Mouse (Mus musculus) embryonic facial prominence, embryonic 10.5 days (tissue): ENCODE data around the gene Sim2. TPM values are rescaled to one million over a fixed set of nuclear protein-coding genes. Genes with fewer than 3 reads are reported as not detected.

Experiments used
- DNase-seq: peaks from one replicate; pipeline ENCODE4 v3.0.0-alpha.2; 2017; ENCODE audit warnings: low spot score
- H3K27ac ChIP-seq: fragments of 300-500 bp; sonication (generic); replicated peaks from 2 replicates; pipeline ENCODE4 v1.5.1; 2016; ENCODE audit warnings: mild to moderate bottlenecking
- H3K27me3 ChIP-seq: fragments of 300-500 bp; sonication (generic); replicated peaks from 2 replicates; pipeline ENCODE4 v1.6.1; 2016; ENCODE audit warnings: low read depth, mild to moderate bottlenecking; ENCODE audit not compliant: poor library complexity, severe bottlenecking
- H3K36me3 ChIP-seq: fragments of 300-500 bp; sonication (generic); replicated peaks from 2 replicates; pipeline ENCODE4 v1.6.1; 2016; ENCODE audit warnings: mild to moderate bottlenecking, moderate library complexity
- H3K4me1 ChIP-seq: fragments of 300-500 bp; sonication (generic); 2 replicates; pipeline ENCODE4 v1.6.1; 2016
- H3K4me3 ChIP-seq: fragments of 300-500 bp; sonication (generic); 2 replicates; pipeline ENCODE4 v1.5.1; 2016; ENCODE audit warnings: mild to moderate bottlenecking, moderate library complexity
- H3K9me3 ChIP-seq: fragments of 300-500 bp; sonication (generic); 2 replicates; pipeline ENCODE4 v1.6.1; 2016; ENCODE audit warnings: mild to moderate bottlenecking
- WGBS: fragments of 180-500 bp; shearing (Covaris S2); methylation state at CpG from one replicate; pipeline ENCODE4 v1.1.7; 2016; 5-methylcytosine and 5-hydroxymethylcytosine counted together
- polyA plus RNA-seq: library from polyadenylated mRNA; unstranded; fragments of >200 nt; fragmentation: Nextera tagmentation; extraction: Ambion mirVana; gene quantifications from 2 replicates; pipeline ENCODE4 v1.2.1, GENCODE M21; 2016

Gene Sim2
- polyA plus RNA-seq, 1 experiment from 2014 or later = 1.5 TPM

GRCm38 (mm10) chr16:94125172-94125981, 40.6 kb downstream of the Sim2 start:
- H3K4me1 ChIP-seq = peaks cover 36% of the 10 kb centered on the region

GRCm38 (mm10) chr16:94126200-94126599, 41.5 kb downstream of the Sim2 start:
- H3K4me3 ChIP-seq = peak overlapping the region; percentile 65; the same call in 1 of the 2 replicates
- no peak for DNase-seq
- H3K27me3 ChIP-seq = peaks cover 85% of the 10 kb centered on the region
- H3K36me3 ChIP-seq = no peaks in the 10 kb centered on the region
- H3K9me3 ChIP-seq = no peaks in the 10 kb centered on the region
- 36% methylated on average over 9 of the region's 9 CpGs for WGBS
- no peak overlapping the region for H3K27ac ChIP-seq
- peaks cover 38% of the 10 kb centered on the region for H3K4me1 ChIP-seq

More at GRCm38 (mm10) chr16:94125172-94125981, 40.6 kb downstream of the Sim2 start:
- Histone ChIP-seq H3K9me3 (no peaks in the 10 kb centered on the region), H3K27ac (peak overlapping the region; percentile 84), H3K4me3 (peak overlapping the region; percentile 65), H3K27me3 (peaks cover 85% of the 10 kb centered on the region), H3K36me3 (no peaks in the 10 kb centered on the region)
- WGBS = 1% methylated on average over 83 of the region's 83 CpGs
- peak; percentile 67 for DNase-seq

GRCm38 (mm10) chr16:94128236-94128835, 43.6 kb downstream of the Sim2 start:
- Histone ChIP-seq H3K36me3 (0 out of 2 replicates have a peak, but pooled peaks cover 4% of the 10 kb centered on the region), H3K27me3 (peaks cover 78% of the 10 kb centered on the region), H3K4me1 (peaks cover 37% of the 10 kb centered on the region), H3K9me3 (no peaks in the 10 kb centered on the region), H3K27ac (no peak overlapping the region), H3K4me3 (no peak overlapping the region)
- WGBS = 46% methylated on average over 2 of the region's 2 CpGs
- DNase-seq = no peak

DNA sequence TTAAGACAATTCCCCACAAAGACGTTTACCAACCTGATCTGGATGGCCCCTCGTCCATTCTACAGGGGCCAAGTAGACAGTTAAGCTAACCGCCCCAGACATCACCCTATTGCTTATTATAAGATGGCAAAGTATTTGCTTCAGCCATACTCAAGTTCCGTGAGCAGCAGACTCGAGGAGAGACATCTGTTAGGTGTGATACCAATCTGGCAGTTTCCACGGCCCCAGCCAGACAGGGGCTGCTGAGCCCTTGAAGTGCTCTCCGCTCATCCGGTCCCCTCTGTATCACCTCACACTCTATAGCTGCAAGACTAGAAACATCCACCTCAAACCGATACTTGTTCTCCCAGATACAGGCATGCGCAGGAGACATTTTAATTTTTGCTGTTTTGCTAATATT, 49.5 kb downstream of the Sim2 start:
- WGBS = 81% methylated on average over 10 of the region's 10 CpGs
- no peak overlapping the region for H3K27ac ChIP-seq
- 0 out of 2 replicates have a peak, but pooled peaks cover 3% of the 10 kb centered on the region for H3K9me3 ChIP-seq
- H3K4me3 ChIP-seq = no peak overlapping the region
- DNase-seq = no peak
- H3K4me1 ChIP-seq = peaks cover 18% of the 10 kb centered on the region; the same call in 1 of the 2 replicates
- H3K27me3 ChIP-seq = peaks cover 27% of the 10 kb centered on the region
- H3K36me3 ChIP-seq = peaks cover 12% of the 10 kb centered on the region

DNA sequence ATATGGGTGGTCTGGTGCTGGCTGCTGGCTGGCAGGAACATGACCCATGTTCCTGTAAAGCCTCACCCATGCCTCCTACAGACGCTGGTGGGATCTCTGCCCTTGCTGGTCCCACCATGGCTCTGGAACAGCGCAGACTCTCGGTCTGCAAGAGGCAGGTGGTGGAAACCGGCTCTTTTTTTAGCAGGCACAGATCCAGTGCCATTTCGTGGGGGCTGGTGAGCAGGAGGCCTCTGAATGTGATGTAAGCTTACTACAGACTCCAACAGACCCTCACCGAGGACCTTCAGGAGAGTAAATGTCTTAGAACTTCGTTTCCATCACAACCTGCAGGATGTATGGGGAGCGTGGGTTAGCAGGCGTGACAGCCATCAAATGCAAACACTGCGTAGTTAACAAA, 56.0 kb downstream of the Sim2 start:
- no peak overlapping the region for H3K4me3 ChIP-seq
- H3K36me3 ChIP-seq = peaks cover 8% of the 10 kb centered on the region
- H3K27me3 ChIP-seq = peaks cover 47% of the 10 kb centered on the region
- DNase-seq = no peak
- H3K9me3 ChIP-seq = 0 out of 2 replicates have a peak, but pooled peaks cover 3% of the 10 kb centered on the region
- no peak overlapping the region; the same call in 1 of the 2 replicates for H3K27ac ChIP-seq
- peaks cover 40% of the 10 kb centered on the region for H3K4me1 ChIP-seq
- 69% methylated on average over 10 of the region's 10 CpGs for WGBS

DNA sequence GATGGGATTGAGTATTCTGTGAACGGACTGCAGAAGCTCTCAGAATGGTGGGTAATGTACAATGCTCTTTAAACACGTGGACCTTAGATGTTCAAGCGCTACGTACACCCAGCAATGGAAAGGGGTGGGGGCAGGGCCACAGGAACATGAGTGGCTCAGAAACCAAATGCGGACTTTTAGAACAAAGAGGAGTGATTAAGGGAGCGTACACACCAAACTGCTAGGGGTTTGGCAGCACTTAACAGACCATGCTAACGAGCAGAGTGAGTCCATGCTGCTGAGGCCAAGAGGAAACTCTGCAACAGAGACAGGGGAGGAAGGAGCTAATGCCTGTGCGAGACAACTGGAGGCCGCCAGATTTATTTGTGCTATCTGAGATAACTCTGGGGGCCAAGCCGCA, 58.6 kb downstream of the Sim2 start:
- 29% methylated on average over 10 of the region's 10 CpGs for WGBS
- peak overlapping the region; percentile 49 for H3K27ac ChIP-seq
- H3K9me3 ChIP-seq = no peaks in the 10 kb centered on the region
- H3K4me3 ChIP-seq = no peak overlapping the region; the same call in 1 of the 2 replicates
- H3K27me3 ChIP-seq = peaks cover 59% of the 10 kb centered on the region
- H3K4me1 ChIP-seq = peaks cover 46% of the 10 kb centered on the region
- H3K36me3 ChIP-seq = peaks cover 4% of the 10 kb centered on the region
- peak; percentile 43 for DNase-seq

DNA sequence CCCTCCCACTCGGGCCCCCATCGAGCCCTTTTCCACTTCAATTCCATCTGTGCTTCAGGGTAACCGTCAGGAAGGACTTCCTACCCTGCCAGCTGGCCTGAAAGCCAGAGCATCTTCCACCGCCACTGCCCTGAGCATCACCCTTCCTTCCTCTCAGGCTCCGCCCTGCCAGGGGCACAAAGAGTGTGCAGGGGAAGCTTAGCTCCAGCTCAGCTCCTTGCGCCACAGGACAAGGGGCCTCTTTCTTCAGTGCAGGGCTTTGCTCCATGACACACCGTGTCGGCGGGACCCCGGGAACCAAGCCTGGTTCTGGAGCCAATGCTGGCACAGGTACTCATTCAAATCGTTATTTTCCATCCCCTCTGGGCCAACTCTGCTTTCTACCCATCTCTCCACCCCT, 63.4 kb downstream of the Sim2 start:
- H3K9me3 ChIP-seq = no peaks in the 10 kb centered on the region
- H3K36me3 ChIP-seq = no peaks in the 10 kb centered on the region
- peak; percentile 52 for DNase-seq
- peaks cover 38% of the 10 kb centered on the region for H3K4me1 ChIP-seq
- peaks cover 66% of the 10 kb centered on the region for H3K27me3 ChIP-seq
- H3K27ac ChIP-seq = peak overlapping the region; percentile 51; the same call in 1 of the 2 replicates
- H3K4me3 ChIP-seq = peak overlapping the region; percentile 38
- WGBS = 32% methylated on average over 11 of the region's 11 CpGs

GRCm38 (mm10) chr16:94150125-94151103, 65.7 kb downstream of the Sim2 start:
- H3K4me3 ChIP-seq = no peak overlapping the region
- no peaks in the 10 kb centered on the region for H3K9me3 ChIP-seq
- H3K27me3 ChIP-seq = peaks cover 75% of the 10 kb centered on the region
- no peaks in the 10 kb centered on the region for H3K36me3 ChIP-seq
- 85% methylated on average over 15 of the region's 15 CpGs for WGBS
- peaks cover 37% of the 10 kb centered on the region for H3K4me1 ChIP-seq
- H3K27ac ChIP-seq = no peak overlapping the region
- DNase-seq = no peak

GRCm38 (mm10) chr16:94155041-94155653, 70.4 kb downstream of the Sim2 start:
- H3K4me1 ChIP-seq = peaks cover 29% of the 10 kb centered on the region
- WGBS = 23% methylated on average over 14 of the region's 14 CpGs
- peak overlapping the region; percentile 27; the same call in 1 of the 2 replicates for H3K27ac ChIP-seq
- no peak overlapping the region; the same call in 1 of the 2 replicates for H3K4me3 ChIP-seq
- peaks cover 60% of the 10 kb centered on the region for H3K27me3 ChIP-seq
- no peaks in the 10 kb centered on the region for H3K9me3 ChIP-seq
- DNase-seq = no peak
- H3K36me3 ChIP-seq = no peaks in the 10 kb centered on the region

DNA sequence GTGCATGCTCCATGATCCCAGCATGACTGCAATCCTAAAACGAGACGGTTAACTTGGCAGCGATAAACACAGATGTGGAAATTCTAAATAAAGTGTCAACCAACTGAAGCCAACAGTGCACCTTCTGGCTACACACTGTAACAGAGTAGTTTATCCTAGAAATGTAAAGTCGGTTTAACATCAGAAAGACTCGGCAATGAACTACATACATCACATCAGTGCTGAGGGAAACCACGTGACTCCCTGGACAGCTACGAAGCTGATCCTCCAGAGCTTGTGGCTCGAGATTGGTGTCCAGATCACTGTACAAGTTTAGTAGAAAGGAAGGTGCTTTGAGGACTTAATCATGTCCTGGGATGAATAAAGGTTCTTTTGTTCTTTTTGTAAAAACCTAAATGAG, 73.1 kb downstream of the Sim2 start:
- Histone ChIP-seq H3K27ac (no peak overlapping the region), H3K36me3 (no peaks in the 10 kb centered on the region), H3K9me3 (no peaks in the 10 kb centered on the region), H3K4me1 (peaks cover 36% of the 10 kb centered on the region), H3K27me3 (peaks cover 68% of the 10 kb centered on the region), H3K4me3 (no peak overlapping the region)
- no peak for DNase-seq
- WGBS = 82% methylated on average over 8 of the region's 8 CpGs

GRCm38 (mm10) chr16:94162000-94162399, 77.3 kb downstream of the Sim2 start:
- no peak for DNase-seq
- Histone ChIP-seq H3K36me3 (no peaks in the 10 kb centered on the region), H3K27me3 (peaks cover 45% of the 10 kb centered on the region), H3K27ac (no peak overlapping the region), H3K4me3 (no peak overlapping the region), H3K9me3 (no peaks in the 10 kb centered on the region), H3K4me1 (peaks cover 42% of the 10 kb centered on the region)
- 54% methylated on average over 6 of the region's 6 CpGs for WGBS
